Mouse (Mus musculus): ENCODE measurements around the gene Nadk. TPM values are rescaled to one million over a fixed set of nuclear protein-coding genes. Genes with fewer than 3 reads are reported as not detected.

The Nadk gene
- polyA plus RNA-seq, 2 experiments, result 78.8 to 87.9 TPM

GRCm38 (mm10) chr4:155529294-155529693 lies 32.9 kb upstream of the Nadk start:
- no peak overlapping the region for H3K9ac ChIP-seq (ENCODE audit: low read depth, low read length, severe bottlenecking)
- no peak overlapping the region for H3K27ac ChIP-seq (replicated peaks; ENCODE audit: low read depth, low read length)
- no peak for TF ChIP-seq POLR2A (IDR thresholded peaks at IDR 0.05; ENCODE audit: borderline replicate concordance, extremely low read depth, insufficient read depth, insufficient read length)
- H3K36me3 ChIP-seq (ENCODE audit: control insufficient read depth, insufficient read depth, low read length), result peaks cover 61% of the 10 kb centered on the region
- H3K4me1 ChIP-seq (ENCODE audit: control insufficient read depth, insufficient read depth, low read length), result no peaks in the 10 kb centered on the region
- no peaks in the 10 kb centered on the region for H3K27me3 ChIP-seq (ENCODE audit: control insufficient read depth, insufficient read depth, low read length)
- no peak for DNase-seq (ENCODE audit: low spot score)
- no peak overlapping the region for H3K4me2 ChIP-seq (replicated peaks; ENCODE audit: low read depth, low read length, severe bottlenecking)
- ATAC-seq (ENCODE audit: low FRiP score, low read depth), result no peak
- 87% methylated on average over 3 of the region's 3 CpGs for WGBS
- no peaks in the 10 kb centered on the region for H3K9me3 ChIP-seq (ENCODE audit: control insufficient read depth, low read length)
- H3K4me3 ChIP-seq (replicated peaks; ENCODE audit: low read length), result no peak overlapping the region

GRCm38 (mm10) chr4:155549993-155550392 lies 12.2 kb upstream of the Nadk start:
- Histone ChIP-seq H3K4me1 (ENCODE audit: control insufficient read depth, insufficient read depth, low read length) (no peaks in the 10 kb centered on the region), H3K36me3 (ENCODE audit: control insufficient read depth, insufficient read depth, low read length) (peaks cover 91% of the 10 kb centered on the region), H3K4me3 (replicated peaks; ENCODE audit: low read length) (no peak overlapping the region), H3K9ac (ENCODE audit: low read depth, low read length, severe bottlenecking) (no peak overlapping the region), H3K9me3 (ENCODE audit: control insufficient read depth, low read length) (no peaks in the 10 kb centered on the region), H3K27ac (replicated peaks; ENCODE audit: low read depth, low read length) (no peak overlapping the region), H3K27me3 (ENCODE audit: control insufficient read depth, insufficient read depth, low read length) (no peaks in the 10 kb centered on the region), H3K4me2 (replicated peaks; ENCODE audit: low read depth, low read length, severe bottlenecking) (no peak overlapping the region)
- DNase-seq (ENCODE audit: low spot score) (no peak), ATAC-seq (ENCODE audit: low FRiP score, low read depth) (no peak)
- TF ChIP-seq POLR2A (IDR thresholded peaks at IDR 0.05; ENCODE audit: borderline replicate concordance, extremely low read depth, insufficient read depth, insufficient read length), result no peak
- 92% methylated on average over 7 of the region's 7 CpGs for WGBS

- Histone ChIP-seq H3K36me3 (ENCODE audit: control insufficient read depth, insufficient read depth, low read length) (peaks cover 91% of the 10 kb centered on the region), H3K4me1 (ENCODE audit: control insufficient read depth, insufficient read depth, low read length) (no peaks in the 10 kb centered on the region), H3K4me3 (replicated peaks; ENCODE audit: low read length) (no peak overlapping the region), H3K27me3 (ENCODE audit: control insufficient read depth, insufficient read depth, low read length) (no peaks in the 10 kb centered on the region), H3K9me3 (ENCODE audit: control insufficient read depth, low read length) (no peaks in the 10 kb centered on the region), H3K27ac (replicated peaks; ENCODE audit: low read depth, low read length) (no peak overlapping the region), H3K4me2 (replicated peaks; ENCODE audit: low read depth, low read length, severe bottlenecking) (no peak overlapping the region), H3K9ac (ENCODE audit: low read depth, low read length, severe bottlenecking) (no peak overlapping the region)
- DNase-seq (ENCODE audit: low spot score), result no peak
- WGBS, result 87% methylated on average over 2 of the region's 2 CpGs
- no peak for ATAC-seq (ENCODE audit: low FRiP score, low read depth)
- no peak for TF ChIP-seq POLR2A (IDR thresholded peaks at IDR 0.05; ENCODE audit: borderline replicate concordance, extremely low read depth, insufficient read depth, insufficient read length)
Observed at GRCm38 (mm10) chr4:155550446-155550845, 11.7 kb upstream of the Nadk start.

- H3K4me3 ChIP-seq (replicated peaks; ENCODE audit: low read length), result no peak overlapping the region
- TF ChIP-seq POLR2A (IDR thresholded peaks at IDR 0.05; ENCODE audit: borderline replicate concordance, extremely low read depth, insufficient read depth, insufficient read length), result no peak
- 93% methylated on average over 4 of the region's 4 CpGs for WGBS
- no peak overlapping the region for H3K4me2 ChIP-seq (replicated peaks; ENCODE audit: low read depth, low read length, severe bottlenecking)
- no peak overlapping the region for H3K27ac ChIP-seq (replicated peaks; ENCODE audit: low read depth, low read length)
- no peak overlapping the region for H3K9ac ChIP-seq (ENCODE audit: low read depth, low read length, severe bottlenecking)
- no peak for DNase-seq (ENCODE audit: low spot score)
- peaks cover 91% of the 10 kb centered on the region for H3K36me3 ChIP-seq (ENCODE audit: control insufficient read depth, insufficient read depth, low read length)
- H3K9me3 ChIP-seq (ENCODE audit: control insufficient read depth, low read length), result no peaks in the 10 kb centered on the region
- H3K4me1 ChIP-seq (ENCODE audit: control insufficient read depth, insufficient read depth, low read length), result no peaks in the 10 kb centered on the region
- H3K27me3 ChIP-seq (ENCODE audit: control insufficient read depth, insufficient read depth, low read length), result no peaks in the 10 kb centered on the region
- ATAC-seq (ENCODE audit: low FRiP score, low read depth), result no peak
Observed at GRCm38 (mm10) chr4:155551073-155551472, 11.1 kb upstream of the Nadk start.

GRCm38 (mm10) chr4:155552917-155553532 lies 9.2 kb upstream of the Nadk start:
- no peaks in the 10 kb centered on the region for H3K4me1 ChIP-seq (ENCODE audit: control insufficient read depth, insufficient read depth, low read length)
- no peaks in the 10 kb centered on the region for H3K9me3 ChIP-seq (ENCODE audit: control insufficient read depth, low read length)
- H3K27ac ChIP-seq (replicated peaks; ENCODE audit: low read depth, low read length), result no peak overlapping the region
- no peak for ATAC-seq (ENCODE audit: low FRiP score, low read depth)
- H3K9ac ChIP-seq (ENCODE audit: low read depth, low read length, severe bottlenecking), result no peak overlapping the region
- DNase-seq (ENCODE audit: low spot score), result no peak
- 91% methylated on average over 6 of the region's 6 CpGs for WGBS
- no peak overlapping the region for H3K4me3 ChIP-seq (replicated peaks; ENCODE audit: low read length)
- no peak for TF ChIP-seq POLR2A (IDR thresholded peaks at IDR 0.05; ENCODE audit: borderline replicate concordance, extremely low read depth, insufficient read depth, insufficient read length)
- H3K4me2 ChIP-seq (replicated peaks; ENCODE audit: low read depth, low read length, severe bottlenecking), result no peak overlapping the region
- peaks cover 99% of the 10 kb centered on the region for H3K36me3 ChIP-seq (ENCODE audit: control insufficient read depth, insufficient read depth, low read length)
- no peaks in the 10 kb centered on the region for H3K27me3 ChIP-seq (ENCODE audit: control insufficient read depth, insufficient read depth, low read length)

Data from limb, embryonic 14.5 days (tissue).